In genomic region chr5:91138970-91139369, GRCm38 (mm10) we compare ENCODE assay signal across 8 mouse cellular contexts. TPM values are rescaled to one million over a fixed set of nuclear protein-coding genes. Genes with fewer than 3 reads are reported as not detected.
DNase-seq lines count a peak whose midpoint lies in the region; ATAC-seq lines count a peak whose summit lies in the region.

No protein-coding gene starts in this region.

- no peak overlapping the region for H3K9ac ChIP-seq in heart, embryonic 15.5 days

- no peaks in the 10 kb centered on the region for H3K36me3 ChIP-seq in heart, embryonic 15.5 days
- H3K36me3 ChIP-seq in hindbrain, embryonic 10.5 days = no peaks in the 10 kb centered on the region
- no peaks in the 10 kb centered on the region for H3K36me3 ChIP-seq in midbrain, embryonic 10.5 days

- no peak for DNase-seq in heart, adult 11 months
- DNase-seq in hindbrain, embryonic 10.5 days (ENCODE audit: low spot score) = no peak
- DNase-seq in midbrain, embryonic 10.5 days (ENCODE audit: low spot score) = no peak
- DNase-seq in thymus, adult 18-20 months = no peak
- no peak for DNase-seq in urinary bladder, postnatal 10 days (ENCODE audit: low spot score)
- no peak for DNase-seq in adrenal gland, adult 8-10 months

- H3K4me1 ChIP-seq in heart, embryonic 15.5 days (replicated peaks) = peaks cover 9% of the 10 kb centered on the region
- peaks cover 10% of the 10 kb centered on the region; the same call in 1 of the 2 replicates for H3K4me1 ChIP-seq in hindbrain, embryonic 10.5 days (replicated peaks)
- H3K4me1 ChIP-seq in midbrain, embryonic 10.5 days = peaks cover 10% of the 10 kb centered on the region; the same call in 1 of the 2 replicates

- H3K27ac ChIP-seq in heart, embryonic 15.5 days = no peak overlapping the region
- H3K27ac ChIP-seq in hindbrain, embryonic 10.5 days = no peak overlapping the region
- no peak overlapping the region for H3K27ac ChIP-seq in midbrain, embryonic 10.5 days (replicated peaks)

- WGBS in heart, embryonic 15.5 days = 6% methylated on average over 7 of the region's 7 CpGs
- WGBS in hindbrain, embryonic 10.5 days = 2% methylated on average over 7 of the region's 7 CpGs
- 3% methylated on average over 7 of the region's 7 CpGs for WGBS in midbrain, embryonic 10.5 days

- H3K9me3 ChIP-seq in heart, embryonic 15.5 days (replicated peaks) = no peaks in the 10 kb centered on the region
- H3K9me3 ChIP-seq in hindbrain, embryonic 10.5 days = no peaks in the 10 kb centered on the region
- no peaks in the 10 kb centered on the region for H3K9me3 ChIP-seq in midbrain, embryonic 10.5 days (replicated peaks)

- H3K4me3 ChIP-seq in heart, embryonic 15.5 days = peak overlapping the region; percentile 66
- peak overlapping the region; percentile 68 for H3K4me3 ChIP-seq in hindbrain, embryonic 10.5 days
- H3K4me3 ChIP-seq in midbrain, embryonic 10.5 days = peak overlapping the region; percentile 70

- ATAC-seq in heart, embryonic 15.5 days (replicated peaks; ENCODE audit: insufficient number of reproducible peaks, insufficient read depth, low FRiP score, low read depth) = no peak
- peak; percentile 7 for ATAC-seq in activated CD4-positive, CD25-positive, alpha-beta regulatory T cell, adult 4 months

- H3K4me2 ChIP-seq in heart, embryonic 15.5 days = peak overlapping the region; percentile 93

- peaks cover 24% of the 10 kb centered on the region for H3K27me3 ChIP-seq in heart, embryonic 15.5 days
- peaks cover 37% of the 10 kb centered on the region for H3K27me3 ChIP-seq in hindbrain, embryonic 10.5 days (ENCODE audit: insufficient read depth, poor library complexity, severe bottlenecking)
- peaks cover 35% of the 10 kb centered on the region for H3K27me3 ChIP-seq in midbrain, embryonic 10.5 days (ENCODE audit: low read depth, poor library complexity, severe bottlenecking)

RNA-seq across cellular contexts. Expression of gene Areg, which starts 0.4 kb away (rescaled TPM):
- 0.37 and 0.52 TPM in 2 replicates for polyA plus RNA-seq in heart, embryonic 15.5 days (2015; fragmentation: Nextera tagmentation; extraction: Ambion mirVana)
- 1 to 10 TPM; 1.8 to 2.3 TPM for polyA plus RNA-seq in activated CD4-positive, CD25-positive, alpha-beta regulatory T cell, adult 4 months (2017; shearing (Covaris generic))
- 0.13 TPM in 1 of 2 replicates, not detected in the other for polyA plus RNA-seq in hindbrain, embryonic 10.5 days (2016; fragmentation: Nextera tagmentation; extraction: Ambion mirVana)
- polyA plus RNA-seq in midbrain, embryonic 10.5 days (2016; fragmentation: Nextera tagmentation; extraction: Ambion mirVana) = 0.11 TPM in 1 of 2 replicates, not detected in the other
- not detected for total RNA-seq in adrenal gland, adult 8-10 months (2022)
